Mouse (Mus musculus) ES-E14 (cell line): Measurements from ENCODE around the gene Slirp. TPM values are rescaled to one million over a fixed set of nuclear protein-coding genes. Genes with fewer than 3 reads are reported as not detected.
"Not testable (repeated sequence)": the region's sequence is repeated elsewhere in the genome, so short reads cannot be mapped to it uniquely, and the experiment has no call there.

Experiments
- DNase-seq: peaks from one replicate; pipeline ENCODE4 v3.0.0-alpha.2; 2013; ENCODE audit warnings: low read depth, low spot score
- H3K27ac ChIP-seq: 2 replicates; pipeline ENCODE4 v1.5.1; 2012; ENCODE audit warnings: low read depth, mild to moderate bottlenecking, low read length, moderate library complexity, mixed read lengths; ENCODE audit not compliant: poor library complexity, insufficient read depth, severe bottlenecking
- H3K36me3 ChIP-seq: 2 replicates; pipeline ENCODE4 v1.6.1; 2012; ENCODE audit warnings: mild to moderate bottlenecking, low read length, moderate library complexity, mixed read lengths; ENCODE audit not compliant: control insufficient read depth, poor library complexity, insufficient read depth, severe bottlenecking
- H3K4me1 ChIP-seq, 2 experiments: fragments of 150-350 bp in 1 of 2; sonication (generic) in 1 of 2; 2 replicates each; pipeline ENCODE4 v1.6.1; 2012; ENCODE audit warnings: low read length in 2 of 2, mild to moderate bottlenecking in 1 of 2, mixed read lengths in 1 of 2; ENCODE audit not compliant: control insufficient read depth in 2 of 2, insufficient read depth in 2 of 2, poor library complexity in 1 of 2
- H3K4me3 ChIP-seq, 2 experiments: fragments of 150-350 bp in 1 of 2; sonication (generic) in 1 of 2; 2 replicates each; pipeline ENCODE4 v1.5.1; 2012; ENCODE audit warnings: low read length in 2 of 2, low read depth in 1 of 2, mild to moderate bottlenecking in 1 of 2, mixed read lengths in 1 of 2; ENCODE audit not compliant: insufficient read depth in 1 of 2, poor library complexity in 1 of 2, severe bottlenecking in 1 of 2
- H3K9ac ChIP-seq: 2 replicates; pipeline ENCODE4 v1.6.1; 2012; ENCODE audit warnings: low read depth, mild to moderate bottlenecking, low read length, mixed read lengths; ENCODE audit not compliant: poor library complexity, insufficient read depth, severe bottlenecking
- H3K9me3 ChIP-seq: fragments of 150-350 bp; sonication (generic); 2 replicates; pipeline ENCODE4 v1.6.1; 2012; ENCODE audit warnings: low read depth, mild to moderate bottlenecking, low read length; ENCODE audit not compliant: control insufficient read depth, insufficient read depth
- CHD2 ChIP-seq: IDR thresholded peaks from 2 replicates; pipeline ENCODE4 v1.6.1; 2014; ENCODE audit warnings: mild to moderate bottlenecking, low read depth, low read length, inconsistent platforms
- HCFC1 ChIP-seq: IDR thresholded peaks from 2 replicates; pipeline ENCODE4 v1.6.1; 2012; ENCODE audit warnings: low read length, inconsistent platforms, borderline replicate concordance; ENCODE audit not compliant: insufficient read depth
- MAFK ChIP-seq: IDR thresholded peaks from 2 replicates; pipeline ENCODE4 v1.6.1; 2014; ENCODE audit warnings: mild to moderate bottlenecking, low read depth, low read length, inconsistent platforms; ENCODE audit not compliant: insufficient read depth
- ZC3H11A ChIP-seq: IDR thresholded peaks from 2 replicates; pipeline ENCODE4 v1.6.1; 2012; ENCODE audit warnings: low read depth, mild to moderate bottlenecking, inconsistent platforms, low read length, borderline replicate concordance
- ZNF384 ChIP-seq: IDR thresholded peaks from 2 replicates; pipeline ENCODE4 v1.6.1; 2012; ENCODE audit warnings: low read depth, low read length, inconsistent platforms
- in situ Hi-C, 2 experiments: fragments of 600-800 bp; cut with MboI; formaldehyde crosslinking; loops; one replicate each; pipeline ENCODE4 v1.15.1; 2025; ENCODE audit warnings: low sequenced_read_pairs in 2 of 2, inconsistent platforms in 1 of 2; ENCODE audit not compliant: unreplicated experiment in 2 of 2
- total RNA-seq: library from RNA; depleted of rRNA; stranded (reverse); fragments of 300-350 nt; gene quantifications from 2 replicates; pipeline ENCODE4 v1.2.3, GENCODE M21; 2012; rRNA removed

Slirp gene
- total RNA-seq, 1 experiment: 175 TPM

DNA sequence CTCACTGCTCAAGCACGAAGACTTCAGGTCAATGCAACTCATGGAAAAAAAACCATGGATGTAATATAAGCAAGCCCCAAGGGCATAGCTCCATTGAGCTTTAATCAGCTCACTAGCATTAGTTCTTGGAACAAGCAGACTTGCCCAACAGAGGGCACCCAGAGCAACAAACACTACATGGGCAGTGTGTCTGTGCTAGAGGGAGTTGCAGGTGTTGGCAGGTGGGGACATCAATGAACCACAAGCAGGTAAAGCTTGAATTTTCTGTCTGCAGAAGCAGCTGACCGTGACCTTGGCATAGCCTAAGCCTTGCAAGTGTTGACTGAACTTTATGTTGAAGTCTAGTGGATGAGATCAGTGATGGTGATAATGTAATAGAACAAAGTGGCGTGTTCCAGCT lies 31.1 kb downstream of the Slirp start:
- H3K9ac ChIP-seq: no peak overlapping the region
- no peaks in the 10 kb centered on the region for H3K9me3 ChIP-seq
- in situ Hi-C loops: no loop called here
- H3K4me1 ChIP-seq: peaks cover 0 to 5% of the 10 kb centered on the region in 2 experiments; a peak in 1 of 4 replicates
- no peak for DNase-seq
- TF ChIP-seq ZC3H11A (no peak), CHD2 (no peak), ZNF384 (no peak), HCFC1 (no peak), MAFK (no peak)
- peaks cover 6% of the 10 kb centered on the region for H3K36me3 ChIP-seq
- no peak overlapping the region for H3K4me3 ChIP-seq
- no peak overlapping the region for H3K27ac ChIP-seq

DNA sequence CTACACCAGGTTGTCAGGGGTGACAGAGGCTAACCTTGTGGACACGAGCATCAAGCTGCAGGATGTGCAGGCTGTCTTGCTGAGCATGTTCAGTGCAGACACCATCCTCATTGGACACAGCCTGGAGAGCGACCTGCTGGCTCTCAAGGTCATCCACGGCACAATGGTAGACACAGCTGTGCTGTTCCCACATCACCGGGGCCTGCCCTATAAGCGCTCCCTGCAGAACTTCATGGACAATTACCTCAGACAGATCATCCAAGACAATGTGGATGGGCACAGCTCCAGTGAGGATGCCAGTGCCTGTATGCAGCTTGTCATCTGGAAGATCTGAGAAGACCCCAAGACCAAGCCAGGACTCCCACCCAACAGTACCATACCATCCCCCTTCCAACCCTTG lies 38.8 kb downstream of the Slirp start:
- DNase-seq, H3K9me3 ChIP-seq, H3K4me3 ChIP-seq, H3K36me3 ChIP-seq, H3K9ac ChIP-seq, H3K27ac ChIP-seq, in situ Hi-C loops, H3K4me1 ChIP-seq: not testable (repeated sequence)

DNA sequence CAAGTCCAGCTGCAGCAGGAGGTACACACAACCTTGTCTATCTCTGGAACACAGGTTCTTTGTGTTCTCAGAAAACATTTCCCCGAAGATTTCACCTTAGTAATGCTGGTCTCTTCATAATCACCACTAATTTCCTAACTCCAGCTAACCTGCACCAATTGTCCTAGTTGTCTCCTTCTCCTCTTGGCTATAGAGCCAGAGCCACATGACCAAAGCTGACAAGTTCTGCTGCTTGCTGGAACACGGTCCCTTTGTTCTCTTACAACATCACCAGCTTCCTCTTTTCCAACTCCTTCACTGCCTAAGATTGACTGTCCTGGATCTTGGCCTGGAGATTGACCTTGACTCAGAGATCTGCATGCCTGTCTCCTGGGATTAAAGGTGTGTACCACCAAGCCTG lies 45.0 kb downstream of the Slirp start:
- in situ Hi-C loops: not testable (repeated sequence)

DNA sequence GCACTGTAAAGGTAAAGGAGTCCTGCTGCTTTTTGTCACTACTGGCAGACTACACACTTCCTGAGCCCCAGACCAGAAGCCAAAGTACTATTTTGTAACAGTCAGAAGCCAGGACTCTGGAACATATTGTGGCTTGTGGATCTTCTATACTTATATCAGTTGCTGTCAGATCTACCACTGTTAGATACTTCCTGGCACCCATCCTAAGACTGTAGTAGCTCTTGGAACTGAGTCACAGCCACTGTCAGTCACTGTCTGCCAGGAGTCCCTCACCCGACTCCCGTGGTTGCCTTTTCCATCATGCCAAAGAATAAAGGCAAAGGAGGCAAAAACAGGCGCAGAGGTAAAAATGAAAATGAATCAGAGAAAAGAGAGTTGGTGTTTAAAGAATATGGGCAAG lies 50.7 kb downstream of the Slirp start, which contains the start of gene Gm5788:
Gene Gm5788 (plus strand): TSS at position 301 of the 400 bp plus-strand sequence.
- H3K4me1 ChIP-seq, in situ Hi-C loops, H3K4me3 ChIP-seq, H3K27ac ChIP-seq, H3K9me3 ChIP-seq, DNase-seq, H3K36me3 ChIP-seq, H3K9ac ChIP-seq: not testable (repeated sequence)

More for the DNA sequence above, 45.0 kb downstream of the Slirp start:
- not testable (repeated sequence) for H3K9me3 ChIP-seq, DNase-seq, H3K4me1 ChIP-seq, H3K4me3 ChIP-seq, H3K27ac ChIP-seq, H3K36me3 ChIP-seq, H3K9ac ChIP-seq

Other genes starting within 250 kb of the Slirp start
- gene Samd15, start 244.2 kb upstream of the Slirp start, total RNA-seq: 0.37 and 0.98 TPM in 2 replicates
- 8.6 and 10.6 TPM in 2 replicates for gene Tmed8, start 243.4 kb upstream of the Slirp start, total RNA-seq
- gene Noxred1, start 205.2 kb upstream of the Slirp start, total RNA-seq: 2.2 and 3.0 TPM in 2 replicates
- 29.8 and 36.3 TPM in 2 replicates for gene Vipas39, start 177.6 kb upstream of the Slirp start, total RNA-seq
- 224 and 305 TPM in 2 replicates for gene Ahsa1, start 177.4 kb upstream of the Slirp start, total RNA-seq
- gene Ism2, start 144.2 kb upstream of the Slirp start, total RNA-seq: 3.0 and 3.2 TPM in 2 replicates
- 182 and 221 TPM in 2 replicates for gene Sptlc2, start 55.5 kb upstream of the Slirp start, total RNA-seq
- gene Alkbh1, start 121 bp downstream of the Slirp start, total RNA-seq: 90.0 and 116 TPM in 2 replicates
- gene Snw1, start 28.4 kb downstream of the Slirp start, total RNA-seq: 70.3 and 85.1 TPM in 2 replicates
- gene Gm5788, start 50.8 kb downstream of the Slirp start, total RNA-seq: 6.4 and 8.2 TPM in 2 replicates
- gene Gm8300, start 70.4 kb downstream of the Slirp start, total RNA-seq: 21.0 and 24.1 TPM in 2 replicates
- 0.13 TPM in 1 of 2 replicates, not detected in the other for gene Oog1, start 158.8 kb downstream of the Slirp start, total RNA-seq
- gene Gm4027, start 175.0 kb downstream of the Slirp start, total RNA-seq: 22.2 and 29.9 TPM in 2 replicates
- not detected in 2 replicates for gene Gm16381, start 200.7 kb downstream of the Slirp start, total RNA-seq